Mouse (Mus musculus) limb, embryonic 11.5 days (tissue): ENCODE results near the gene Tmed8. TPM values are rescaled to one million over a fixed set of nuclear protein-coding genes. Genes with fewer than 3 reads are reported as not detected.
"Not testable (repeated sequence)": the region's sequence is repeated elsewhere in the genome, so short reads cannot be mapped to it uniquely, and the experiment has no call there.

Experiments used
- ATAC-seq: fragments of 200-750 bp; cut with Nextera tagmentation; 2 replicates; pipeline ENCODE4 v1.8.0; 2017; ENCODE audit warnings: low read depth; ENCODE audit not compliant: insufficient number of reproducible peaks, low FRiP score, low TSS enrichment
- DNase-seq: peaks from one replicate; pipeline ENCODE4 v3.0.0-alpha.2; 2015; ENCODE audit warnings: low spot score
- H3K27ac ChIP-seq: fragments of 300-500 bp; sonication (generic); replicated peaks from 2 replicates; pipeline ENCODE4 v1.5.1; 2014; ENCODE audit warnings: low read depth, mild to moderate bottlenecking, low read length
- H3K27me3 ChIP-seq: fragments of 300-500 bp; sonication (generic); 2 replicates; pipeline ENCODE4 v1.6.1; 2014; ENCODE audit warnings: mild to moderate bottlenecking, low read length, mixed read lengths; ENCODE audit not compliant: control insufficient read depth, insufficient read depth
- H3K36me3 ChIP-seq: fragments of 300-500 bp; sonication (generic); 2 replicates; pipeline ENCODE4 v1.6.1; 2014; ENCODE audit warnings: mild to moderate bottlenecking, low read length, moderate library complexity, mixed read lengths; ENCODE audit not compliant: control insufficient read depth, insufficient read depth
- H3K4me1 ChIP-seq: fragments of 300-500 bp; sonication (generic); 2 replicates; pipeline ENCODE4 v1.6.1; 2014; ENCODE audit warnings: low read length, mixed read lengths; ENCODE audit not compliant: control insufficient read depth, insufficient read depth
- H3K4me2 ChIP-seq: fragments of 300-500 bp; sonication (generic); 2 replicates; pipeline ENCODE4 v1.6.1; 2014; ENCODE audit warnings: low read depth, mild to moderate bottlenecking, moderate library complexity; ENCODE audit not compliant: severe bottlenecking
- H3K4me3 ChIP-seq: fragments of 300-500 bp; sonication (generic); 2 replicates; pipeline ENCODE4 v1.5.1; 2014; ENCODE audit warnings: low read depth, low read length
- H3K9ac ChIP-seq: fragments of 300-500 bp; sonication (generic); 2 replicates; pipeline ENCODE4 v1.6.1; 2014; ENCODE audit warnings: mild to moderate bottlenecking, low read length
- H3K9me3 ChIP-seq: fragments of 300-500 bp; sonication (generic); 2 replicates; pipeline ENCODE4 v1.6.1; 2016; ENCODE audit warnings: low read length; ENCODE audit not compliant: control insufficient read depth
- WGBS: fragments of 180-500 bp; shearing (Covaris S2); extraction: QIAGEN DNeasy Blood & Tissue Kit; methylation state at CpG from one replicate; pipeline ENCODE4 v1.1.7; 2014; 5-methylcytosine and 5-hydroxymethylcytosine counted together
- polyA plus RNA-seq: library from polyadenylated mRNA; unstranded; fragments of >200 nt; fragmentation: Nextera tagmentation; extraction: Ambion mirVana; gene quantifications from 2 replicates; pipeline ENCODE4 v1.2.1, GENCODE M21; 2014

Tmed8 gene
- polyA plus RNA-seq, 1 experiment from 2014 or later, result 3.0 TPM

DNA sequence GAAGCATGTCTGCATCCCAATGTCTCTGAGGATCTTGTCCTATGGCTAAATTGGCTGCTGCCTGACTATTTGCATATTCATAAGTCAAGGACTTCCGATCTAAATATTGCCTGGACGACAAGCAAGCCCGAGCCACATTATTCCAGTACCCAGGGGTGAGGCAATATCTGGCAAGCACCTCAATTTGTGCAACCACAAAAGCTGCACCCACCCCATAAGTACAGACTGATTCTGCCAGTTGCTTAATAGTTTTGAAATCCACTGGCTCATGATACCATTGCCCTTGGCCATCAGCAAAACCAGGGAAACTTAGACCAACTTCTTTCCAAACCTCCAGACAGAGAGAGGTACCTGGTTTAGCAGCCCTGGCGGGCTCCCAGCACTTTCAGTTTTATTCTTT, 45.8 kb downstream of the Tmed8 start:
- not testable (repeated sequence) for H3K27me3 ChIP-seq, DNase-seq, H3K4me1 ChIP-seq, H3K27ac ChIP-seq, H3K4me2 ChIP-seq, H3K36me3 ChIP-seq, H3K9ac ChIP-seq, ATAC-seq, H3K4me3 ChIP-seq, H3K9me3 ChIP-seq
- WGBS, result 92% methylated on average over 4 of the region's 4 CpGs

DNA sequence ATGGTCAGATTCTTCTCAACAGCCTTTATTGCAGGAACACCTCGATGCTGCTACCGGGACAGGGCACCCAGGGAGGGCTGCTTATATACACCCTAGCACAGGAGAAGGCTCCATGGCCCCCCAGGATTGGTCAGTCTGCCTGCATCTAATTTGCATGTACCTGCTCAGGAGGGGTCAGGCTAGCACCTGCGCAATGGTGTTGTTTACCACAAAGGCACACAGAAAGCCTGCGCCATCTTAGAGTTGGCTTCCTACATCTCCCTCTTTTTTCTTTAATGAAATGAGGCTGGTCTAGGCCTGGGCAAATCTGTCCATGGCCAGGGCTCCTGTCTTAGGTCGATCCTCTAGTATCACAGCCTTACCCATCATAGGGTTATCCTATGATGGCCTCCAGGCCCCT, 50.8 kb downstream of the Tmed8 start:
- Histone ChIP-seq H3K27ac (no peak overlapping the region), H3K4me2 (no peak overlapping the region)

DNA sequence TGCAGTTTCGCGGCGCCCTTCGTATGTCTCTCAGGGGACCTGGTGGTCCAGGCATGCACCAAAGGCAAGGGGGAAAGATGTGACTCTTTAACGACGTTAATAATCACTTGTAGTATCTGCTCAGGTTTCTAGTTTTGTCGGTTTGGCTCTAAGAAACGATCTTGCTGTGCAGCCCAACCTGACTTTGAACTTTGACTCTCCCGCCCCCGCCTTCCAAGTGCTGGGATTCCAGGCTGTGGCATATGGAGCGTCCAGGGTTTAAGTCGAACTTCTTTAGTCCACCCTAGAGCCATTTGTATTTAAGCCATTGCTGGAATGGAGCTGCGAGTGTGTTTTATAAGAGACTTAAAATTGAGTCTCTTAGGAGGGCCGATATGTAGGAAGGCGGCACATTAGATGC, 52.1 kb downstream of the Tmed8 start:
- Histone ChIP-seq H3K36me3 (peaks cover 4% of the 10 kb centered on the region; the same call in 1 of the 2 replicates), H3K27me3 (no peaks in the 10 kb centered on the region), H3K4me3 (peak overlapping the region; percentile 89), H3K27ac (peak overlapping the region; percentile 93), H3K9me3 (no peaks in the 10 kb centered on the region; the same call in 1 of the 2 replicates), H3K9ac (peak overlapping the region; percentile 75), H3K4me1 (peaks cover 10% of the 10 kb centered on the region; the same call in 1 of the 2 replicates), H3K4me2 (peak overlapping the region; percentile 51)
- DNase-seq, result no peak
- ATAC-seq, result no peak
- 16% methylated on average over 15 of the region's 15 CpGs for whole genome bisulfite sequencing

More for the DNA sequence above, 50.8 kb downstream of the Tmed8 start:
- no peak overlapping the region for H3K4me3 ChIP-seq
- no peaks in the 10 kb centered on the region; the same call in 1 of the 2 replicates for H3K9me3 ChIP-seq
- H3K27me3 ChIP-seq, result no peaks in the 10 kb centered on the region
- 96% methylated on average over 5 of the region's 5 CpGs for WGBS
- ATAC-seq, result no peak
- H3K36me3 ChIP-seq, result peaks cover 4% of the 10 kb centered on the region; the same call in 1 of the 2 replicates
- no peak for DNase-seq
- H3K4me1 ChIP-seq, result peaks cover 10% of the 10 kb centered on the region; the same call in 1 of the 2 replicates
- H3K9ac ChIP-seq, result no peak overlapping the region

DNA sequence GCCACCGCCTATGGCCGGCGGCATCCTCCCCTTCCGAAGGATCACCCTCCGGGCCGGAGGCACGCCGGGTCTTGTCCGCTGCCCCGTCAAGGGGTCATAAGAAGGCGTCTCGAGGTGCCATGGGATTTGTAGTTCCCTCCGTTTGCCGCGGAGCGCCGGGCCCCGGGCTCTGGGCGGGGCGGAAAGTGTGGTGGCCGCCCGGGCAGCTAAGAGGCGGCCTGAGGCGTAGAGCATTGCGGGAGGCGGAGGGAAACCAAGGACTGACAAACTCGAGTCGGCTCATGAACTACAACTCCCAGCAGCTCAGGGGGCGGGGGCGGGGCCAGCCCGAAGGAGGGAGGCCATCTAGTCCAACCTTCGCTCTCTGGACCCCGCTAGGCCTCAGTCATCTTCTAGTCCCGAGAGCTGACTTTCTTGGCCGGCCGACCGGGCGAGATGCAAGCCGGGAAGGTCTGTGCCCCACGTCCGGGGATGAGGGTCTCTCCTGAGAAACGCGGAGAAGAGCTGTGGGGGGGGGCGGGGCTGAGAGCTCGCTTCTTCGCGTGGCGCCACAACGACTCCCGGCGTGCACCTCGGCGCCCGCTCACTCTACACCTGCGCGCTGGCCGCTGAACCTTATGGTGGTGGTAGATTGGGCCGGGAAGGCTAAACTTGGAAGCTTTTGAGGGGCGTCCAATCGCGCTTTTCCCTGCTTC, 52.7 kb downstream of the Tmed8 start, which contains the start of gene Pomt2:
TSS of gene Pomt2 (minus strand) at position 574 of the 695 bp plus-strand sequence.
- Histone ChIP-seq H3K36me3 (peaks cover 4% of the 10 kb centered on the region; the same call in 1 of the 2 replicates), H3K9me3 (no peaks in the 10 kb centered on the region; the same call in 1 of the 2 replicates), H3K27me3 (no peaks in the 10 kb centered on the region), H3K4me2 (peak within 1 kb of the TSS; percentile 51), H3K27ac (peak within 1 kb of the TSS; percentile 93), H3K4me3 (peak within 1 kb of the TSS; percentile 89), H3K9ac (peak within 1 kb of the TSS; percentile 75), H3K4me1 (peaks cover 10% of the 10 kb centered on the region; the same call in 1 of the 2 replicates)
- ATAC-seq, result peak; percentile 95
- peak; percentile 92 for DNase-seq
- WGBS, result under 1% methylated on average over 61 of the region's 61 CpGs

DNA sequence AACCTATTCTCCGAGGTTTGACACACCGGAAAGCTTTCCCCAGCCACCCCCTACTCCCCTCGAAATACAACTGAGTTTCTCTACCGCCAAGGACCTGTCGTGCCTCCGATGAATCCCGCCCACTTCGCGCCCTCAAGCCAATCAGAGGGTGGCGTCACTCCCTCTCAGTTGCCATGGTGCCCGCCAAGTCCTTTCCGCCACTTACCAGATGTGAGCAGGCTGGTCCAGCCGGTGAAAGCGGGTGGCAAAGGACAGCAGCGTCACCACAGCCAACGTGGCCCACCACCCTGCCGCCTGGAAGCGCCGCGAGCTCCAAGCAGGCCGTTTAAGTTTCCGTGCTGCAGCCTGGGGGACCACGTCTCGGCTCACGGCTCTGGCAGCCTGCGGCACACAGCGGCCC, 53.3 kb downstream of the Tmed8 start, which contains the start of gene Gstz1:
TSS of gene Gstz1 (plus strand) at position 200 of the 400 bp plus-strand sequence.
- Histone ChIP-seq H3K27ac (peak within 1 kb of the TSS; percentile 93), H3K27me3 (no peaks in the 10 kb centered on the region), H3K4me2 (peak within 1 kb of the TSS; percentile 51), H3K9ac (peak within 1 kb of the TSS; percentile 75), H3K4me3 (peak within 1 kb of the TSS; percentile 89), H3K9me3 (no peaks in the 10 kb centered on the region; the same call in 1 of the 2 replicates), H3K36me3 (peaks cover 4% of the 10 kb centered on the region; the same call in 1 of the 2 replicates), H3K4me1 (peaks cover 10% of the 10 kb centered on the region; the same call in 1 of the 2 replicates)
- ATAC-seq (peak; percentile 86), DNase-seq (peak; percentile 92)
- WGBS, result under 1% methylated on average over 27 of the region's 27 CpGs

DNA sequence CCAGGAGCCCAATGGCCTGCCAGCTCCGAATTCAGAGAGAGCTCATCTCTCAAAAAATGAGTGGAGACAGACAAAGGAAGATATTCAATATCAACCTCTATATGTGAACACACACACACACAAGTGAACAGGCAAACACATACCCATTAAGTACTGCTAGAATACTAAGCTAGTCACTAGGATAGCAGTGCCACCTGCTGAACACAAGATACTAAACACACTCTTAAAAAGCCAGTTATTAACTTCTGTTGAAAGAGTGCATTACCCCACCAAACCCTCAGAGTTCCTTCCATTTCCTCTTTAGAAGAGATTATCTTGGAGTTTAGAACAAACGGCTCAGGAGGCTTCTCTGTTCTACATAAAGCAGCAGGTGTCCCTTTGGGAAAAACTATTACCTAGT, 58.1 kb downstream of the Tmed8 start:
- WGBS, result 83% methylated on average over 2 of the region's 2 CpGs
- ATAC-seq (no peak), DNase-seq (no peak)
- Histone ChIP-seq H3K9me3 (no peaks in the 10 kb centered on the region), H3K27me3 (no peaks in the 10 kb centered on the region), H3K36me3 (0 out of 2 replicates have a peak, but pooled peaks cover 2% of the 10 kb centered on the region), H3K4me2 (no peak overlapping the region), H3K4me1 (0 out of 2 replicates have a peak, but pooled peaks cover 6% of the 10 kb centered on the region), H3K27ac (no peak overlapping the region), H3K4me3 (no peak overlapping the region), H3K9ac (no peak overlapping the region)

DNA sequence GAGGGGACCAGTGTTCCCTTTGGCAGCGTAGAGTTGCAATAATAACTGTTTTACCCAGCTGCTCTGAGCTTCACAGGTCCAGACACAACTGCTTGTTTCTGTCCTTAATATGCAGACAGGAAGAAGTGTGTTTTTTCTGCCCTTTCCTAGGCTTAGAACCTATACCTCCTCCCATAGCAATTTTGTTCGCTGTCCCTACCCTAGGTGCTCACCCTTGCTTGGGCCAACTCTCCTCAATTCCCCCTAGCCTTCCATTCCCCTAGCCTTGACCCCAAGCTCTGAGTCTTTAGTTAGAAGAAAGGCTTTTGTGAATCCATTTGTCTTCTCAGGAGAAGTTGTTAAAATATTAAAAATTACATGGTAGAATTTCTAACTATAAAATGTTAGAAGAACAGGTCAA, 61.5 kb downstream of the Tmed8 start:
- no peak for DNase-seq
- no peak overlapping the region for H3K4me2 ChIP-seq
- H3K4me1 ChIP-seq, result no peaks in the 10 kb centered on the region
- no peaks in the 10 kb centered on the region for H3K9me3 ChIP-seq
- no peak overlapping the region for H3K27ac ChIP-seq
- no peaks in the 10 kb centered on the region for H3K27me3 ChIP-seq
- H3K9ac ChIP-seq, result no peak overlapping the region
- WGBS, result 70% methylated on average over 2 of the region's 2 CpGs
- no peak for ATAC-seq
- no peak overlapping the region for H3K4me3 ChIP-seq
- H3K36me3 ChIP-seq, result no peaks in the 10 kb centered on the region

DNA sequence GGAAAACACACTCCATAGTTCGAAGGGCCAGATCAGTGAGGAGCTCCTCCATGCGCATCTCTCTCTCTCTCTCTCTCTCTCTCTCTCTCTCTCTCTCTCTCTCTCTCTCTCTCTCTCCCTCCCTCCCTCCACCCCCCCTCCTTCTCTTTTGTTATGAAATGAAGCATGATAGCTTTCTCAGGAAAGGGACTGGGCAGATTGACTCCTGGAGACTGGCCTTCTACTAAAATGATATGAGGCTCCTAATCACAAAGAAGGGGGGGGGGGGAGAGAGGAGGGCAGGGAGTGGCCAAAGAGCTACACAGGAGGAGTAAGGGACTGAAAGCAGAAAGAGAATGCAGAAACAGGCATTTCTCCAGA, 61.9 kb downstream of the Tmed8 start:
- DNase-seq, result no peak
- WGBS, result 90% methylated on average over 2 of the region's 2 CpGs
- Histone ChIP-seq H3K4me2 (no peak overlapping the region), H3K4me3 (no peak overlapping the region), H3K9me3 (no peaks in the 10 kb centered on the region), H3K27ac (no peak overlapping the region), H3K36me3 (no peaks in the 10 kb centered on the region), H3K4me1 (no peaks in the 10 kb centered on the region), H3K27me3 (no peaks in the 10 kb centered on the region), H3K9ac (no peak overlapping the region)
- ATAC-seq, result no peak
